Mouse (Mus musculus): Measurements from ENCODE around the gene Ssh3. TPM values are rescaled to one million over a fixed set of nuclear protein-coding genes. Genes with fewer than 3 reads are reported as not detected.

Ssh3 gene
- total RNA-seq (2021), result 1 to 10 TPM; 7.2 to 8.6 TPM

- intact Hi-C loops (cut with DNase I), result no loop called here
- peak; percentile 64 to 68 for DNase-seq
Observed at GRCm38 (mm10) chr19:4268566-4269361, at the start of gene Ssh3. Gene Ssh3 (minus strand): TSS chr19:4269180.

DNA sequence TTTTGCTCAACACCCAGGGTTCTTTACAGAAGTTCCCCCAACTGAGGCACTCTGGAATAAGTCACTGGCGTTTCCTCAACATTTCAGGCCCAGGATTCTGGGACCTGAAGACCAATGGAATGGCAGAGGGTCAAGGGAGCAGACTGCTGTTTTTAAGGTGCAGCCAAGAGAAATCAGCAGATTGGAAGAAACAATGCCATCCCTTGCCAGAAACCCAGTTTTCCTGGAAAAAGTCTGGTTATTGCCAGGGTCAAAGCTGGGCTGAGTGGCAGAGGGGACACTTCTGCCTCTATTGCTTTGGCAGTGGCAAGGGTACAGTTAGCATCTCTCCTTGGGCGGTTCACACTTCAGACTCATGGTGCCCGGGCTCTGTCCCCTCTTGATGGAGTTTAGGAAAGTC, 48.2 kb upstream of the Ssh3 start:
- intact Hi-C loops (cut with DNase I), result no loop called here
- no peak for DNase-seq

GRCm38 (mm10) chr19:4315223-4315944, 46.4 kb upstream of the Ssh3 start:
- DNase-seq, result no peak
- intact Hi-C loops (cut with DNase I), result no loop called here

DNA sequence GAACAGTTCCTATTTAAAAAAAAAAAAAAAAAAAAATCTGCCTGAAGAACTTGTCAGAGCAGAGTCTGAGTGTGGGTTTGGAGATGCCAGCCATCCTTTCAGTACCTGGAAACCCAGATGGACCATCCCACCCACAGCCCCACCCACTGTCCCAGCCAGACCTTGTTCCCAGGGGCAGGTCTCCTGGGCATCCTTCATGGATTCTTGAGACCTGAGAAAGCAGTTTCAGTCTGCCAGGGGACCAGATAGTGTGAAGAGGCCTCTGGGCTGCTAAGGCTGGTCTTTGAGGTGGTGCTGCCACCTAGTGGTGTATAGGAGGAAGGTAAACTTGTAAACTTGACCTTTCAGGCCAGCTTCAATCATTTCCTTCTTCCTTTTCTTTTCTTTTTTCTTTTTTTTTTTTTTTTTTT, 40.8 kb upstream of the Ssh3 start:
- intact Hi-C loops (cut with DNase I), result loop anchor here (5.0 kb wide), 1 partner anchor 102 kb away; no protein-coding TSS in a partner anchor
- DNase-seq, result peak; percentile 56 to 63

- intact Hi-C loops (cut with DNase I), result loop anchor here (5.0 kb wide), 1 partner anchor 102 kb away; no protein-coding TSS in a partner anchor
- DNase-seq, result no peak
Observed at GRCm38 (mm10) chr19:4309302-4309701, 40.3 kb upstream of the Ssh3 start.

GRCm38 (mm10) chr19:4306190-4306577, 37.2 kb upstream of the Ssh3 start, which contains the start of gene Grk2:
Gene Grk2 (minus strand): TSS chr19:4306222.
- DNase-seq, result peak; percentile 86 to 90
- intact Hi-C loops (cut with DNase I), result loop anchor here (1.0 to 5.0 kb wide), 3 partner anchors 23 to 99 kb away; partner anchors contain the start of gene Ankrd13d

DNA sequence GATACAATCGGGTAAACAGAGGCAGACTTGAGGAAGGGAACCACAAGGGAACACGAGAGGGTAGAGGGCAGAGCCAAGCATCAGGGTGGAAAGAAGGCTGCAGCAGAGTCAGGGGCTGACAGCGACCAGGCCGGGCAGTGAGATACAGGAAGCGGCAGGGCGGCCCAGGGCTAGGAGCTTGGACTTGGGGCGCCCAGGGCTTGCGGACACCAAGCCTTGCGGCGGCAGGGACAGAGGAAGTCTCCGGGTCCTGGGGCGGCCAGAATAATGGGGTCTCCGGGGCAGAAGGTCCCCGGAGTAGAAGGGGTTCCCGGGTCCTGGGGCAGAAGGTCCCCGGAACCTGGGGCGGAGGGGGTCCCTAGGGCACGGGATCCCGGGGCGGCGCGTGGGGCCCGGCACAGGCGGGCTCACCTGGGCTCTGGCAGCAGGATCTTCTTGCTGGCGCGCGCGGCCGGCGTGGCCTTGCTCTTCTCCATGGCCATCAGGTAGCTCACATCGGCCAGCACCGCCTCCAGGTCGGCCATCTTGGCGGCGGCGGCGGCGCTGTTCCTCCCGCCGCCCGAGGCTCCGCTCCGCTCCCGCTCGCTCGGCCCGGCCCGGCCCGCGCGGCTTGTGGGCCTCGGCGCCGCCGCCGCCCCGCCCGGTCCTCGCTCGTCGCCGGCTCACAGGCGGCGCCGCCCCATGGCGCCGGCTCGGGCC, 36.7 kb upstream of the Ssh3 start:
- peak; percentile 52 to 74 for DNase-seq
- intact Hi-C loops (cut with DNase I), result loop anchor here (1.0 to 5.0 kb wide), 3 partner anchors 22 to 98 kb away; partner anchors contain the start of gene Ankrd13d

- DNase-seq, result no peak
- intact Hi-C loops (cut with DNase I), result loop anchor here (5.0 kb wide), 1 partner anchor 98 kb away; no protein-coding TSS in a partner anchor
Observed at GRCm38 (mm10) chr19:4304871-4305321, 35.9 kb upstream of the Ssh3 start.

GRCm38 (mm10) chr19:4304251-4304821, 35.4 kb upstream of the Ssh3 start:
- no peak for DNase-seq
- intact Hi-C loops (cut with DNase I), result no loop called here

GRCm38 (mm10) chr19:4303640-4303995, 34.6 kb upstream of the Ssh3 start:
- intact Hi-C loops (cut with DNase I), result no loop called here
- DNase-seq, result no peak

DNA sequence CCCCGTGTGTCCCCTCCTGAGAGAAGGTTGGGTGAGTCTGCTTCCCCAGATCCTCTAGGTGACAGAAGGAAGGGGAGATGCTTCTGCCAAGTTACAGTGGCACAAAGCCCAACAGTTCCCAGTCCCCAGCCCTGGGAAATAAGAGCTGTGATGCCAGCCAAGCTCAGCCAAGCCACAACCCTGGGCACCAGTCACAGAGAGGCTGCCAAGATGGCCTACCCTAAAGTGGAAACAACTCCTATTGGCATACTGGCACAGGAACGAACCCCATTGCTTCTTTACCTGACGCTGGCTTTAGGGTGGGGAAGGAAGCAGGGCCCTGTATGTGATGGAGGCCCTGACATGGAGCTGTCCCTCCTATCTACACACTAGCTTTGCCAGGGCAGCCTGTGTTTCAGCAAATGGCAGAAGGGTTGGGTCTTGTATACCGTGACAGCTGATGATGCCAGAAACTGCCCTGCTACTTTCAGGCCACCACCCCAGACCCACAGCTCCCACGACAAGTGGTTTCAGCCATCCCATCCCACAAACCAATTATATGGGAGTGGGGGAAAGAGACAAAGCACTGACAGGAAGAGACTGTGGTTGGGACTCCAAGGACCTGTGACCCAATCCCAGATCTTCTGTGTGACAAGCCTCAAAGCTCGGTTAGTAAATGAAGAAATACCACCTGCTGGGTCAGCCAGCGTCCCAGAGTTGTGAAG, 34.1 kb upstream of the Ssh3 start:
- intact Hi-C loops (cut with DNase I), result no loop called here
- peak in 1 of 2 experiments; percentile 65 for DNase-seq

DNA sequence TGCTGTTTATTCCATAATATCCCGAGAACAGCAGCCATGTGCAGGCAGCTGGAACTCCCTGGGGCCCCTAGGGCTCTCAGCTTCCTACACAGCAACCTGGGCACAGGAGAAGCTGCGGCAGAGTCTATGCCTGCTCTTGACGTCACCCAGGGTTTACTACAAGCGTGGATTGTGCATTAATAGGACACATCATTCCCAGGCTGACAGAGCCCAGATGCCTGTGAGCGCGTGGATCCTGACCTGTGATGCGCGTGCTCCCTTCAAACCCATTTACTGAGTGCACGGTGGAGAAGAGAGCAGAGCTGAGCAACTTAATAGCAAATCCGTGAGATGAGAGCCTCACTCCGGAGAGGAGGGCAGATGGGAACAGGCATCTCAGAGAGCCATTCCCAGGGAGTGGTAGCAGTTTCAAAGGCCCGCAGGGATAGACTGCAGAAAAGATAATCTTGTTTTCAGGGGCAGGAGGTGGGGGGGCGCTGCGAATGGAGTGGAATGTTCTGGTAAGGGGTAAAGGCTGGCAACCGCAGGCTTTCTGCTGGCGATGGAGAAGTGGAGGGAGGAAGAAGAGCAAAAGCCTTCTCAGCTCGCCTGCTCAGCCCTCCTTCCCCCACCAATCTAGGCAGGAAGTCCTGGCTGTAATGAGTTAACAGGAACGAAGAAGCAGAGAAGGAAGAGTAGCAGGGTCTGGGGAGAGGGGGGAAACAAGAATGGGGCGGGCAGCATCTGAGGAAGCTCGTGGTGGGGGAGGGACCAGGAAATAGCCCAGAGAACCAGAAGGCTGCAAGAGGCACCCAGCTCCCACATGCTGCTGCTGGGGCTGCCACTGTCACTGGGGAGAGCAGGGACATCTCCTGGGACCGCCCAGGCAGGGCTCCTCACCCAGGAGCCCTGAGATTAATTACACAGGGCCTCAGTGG, 33.0 kb upstream of the Ssh3 start:
- intact Hi-C loops (cut with DNase I), result no loop called here
- DNase-seq, result peak; percentile 50 to 52

GRCm38 (mm10) chr19:4300852-4301734, 32.1 kb upstream of the Ssh3 start:
- intact Hi-C loops (cut with DNase I), result no loop called here
- DNase-seq, result no peak

DNA sequence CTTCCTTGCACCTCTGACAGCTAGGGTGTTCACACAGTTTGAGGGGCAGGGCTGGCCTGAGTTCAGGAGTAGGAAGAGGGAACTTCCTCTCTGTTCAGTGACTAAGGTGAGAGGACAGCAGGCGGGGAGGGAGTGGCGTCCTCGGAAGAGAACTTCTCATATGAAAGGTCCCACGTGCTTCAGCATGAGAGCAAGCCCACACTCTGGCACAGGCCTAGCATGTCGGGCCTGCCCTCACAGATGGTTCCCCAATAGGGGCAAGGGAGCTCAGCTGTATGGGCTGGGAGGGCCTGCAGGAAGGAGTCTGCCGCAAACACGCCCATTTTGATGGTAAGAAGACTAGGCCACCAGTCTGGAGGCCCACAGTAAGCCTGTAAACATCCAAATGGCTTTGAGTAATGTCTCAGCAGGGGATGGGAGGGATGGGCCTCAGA, 31.3 kb upstream of the Ssh3 start:
- intact Hi-C loops (cut with DNase I), result no loop called here
- DNase-seq, result peak; percentile 38 to 39

DNA sequence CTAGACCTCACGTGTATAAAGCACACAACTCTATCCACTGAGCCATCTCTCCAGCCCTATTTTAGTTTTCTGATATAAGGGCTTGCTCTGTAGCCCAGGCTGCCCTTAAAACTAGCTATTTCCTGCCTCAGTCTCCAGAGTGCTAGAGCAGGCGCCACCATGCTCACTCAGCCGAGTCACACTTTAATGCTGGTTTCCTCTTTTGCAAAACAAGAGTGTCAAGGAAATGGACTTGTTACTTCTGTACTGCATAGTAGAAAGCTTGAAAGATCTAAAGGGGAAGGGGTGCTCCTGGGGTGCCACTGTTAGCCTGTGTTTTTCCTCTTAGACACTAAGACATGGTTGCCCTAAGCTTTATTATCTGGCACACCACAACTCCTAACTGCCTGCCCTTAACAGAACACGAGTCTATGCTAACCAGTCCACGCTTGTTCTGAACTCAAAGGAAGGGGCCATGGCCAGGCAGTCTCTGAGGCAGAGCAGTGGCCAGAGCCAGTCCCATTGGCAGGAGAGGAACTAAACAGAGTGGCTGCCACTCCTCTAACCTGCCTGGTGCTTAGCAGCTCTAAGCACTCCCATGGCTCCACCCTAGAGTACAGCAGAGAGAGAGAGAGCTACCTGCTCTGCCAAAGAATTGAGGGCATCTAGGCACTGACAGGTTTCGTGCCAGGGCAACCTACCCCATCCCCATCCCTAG, 30.7 kb upstream of the Ssh3 start:
- DNase-seq, result no peak
- intact Hi-C loops (cut with DNase I), result no loop called here

DNA sequence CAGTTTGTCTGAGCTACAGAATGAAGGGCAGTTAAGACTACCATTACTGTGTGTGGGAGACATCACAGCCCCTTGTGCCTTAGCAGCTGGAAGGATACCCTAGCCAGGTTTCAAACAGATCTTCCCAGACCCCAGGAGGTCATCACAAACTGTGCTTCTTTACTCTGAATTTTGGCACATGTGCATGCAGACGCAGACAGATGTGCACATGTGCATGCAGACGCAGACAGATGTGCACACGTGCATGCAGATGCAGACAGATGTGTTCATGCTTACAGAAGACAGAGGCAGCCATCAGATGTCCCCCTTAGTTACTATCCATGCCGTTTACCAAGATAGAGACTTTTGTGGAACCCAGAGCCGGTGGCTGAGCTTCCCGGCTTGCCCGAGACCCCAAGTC, 30.1 kb upstream of the Ssh3 start:
- DNase-seq, result no peak

More for the DNA sequence above, 30.1 kb upstream of the Ssh3 start:
- intact Hi-C loops (cut with DNase I), result no loop called here
